Mouse (Mus musculus) stomach, embryonic 16.5 days (tissue): Measurements from ENCODE around the gene Pycr1. TPM values are rescaled to one million over a fixed set of nuclear protein-coding genes. Genes with fewer than 3 reads are reported as not detected.
A peak's percentile ranks its signal among the peaks of the same experiment; 100 is the strongest.

Experiments used
- ATAC-seq: fragments of 200-750 bp; cut with Nextera tagmentation; 2 replicates; pipeline ENCODE4 v1.8.0; 2017; ENCODE audit warnings: moderate number of reproducible peaks, moderate TSS enrichment; ENCODE audit not compliant: insufficient read depth, low FRiP score
- H3K27ac ChIP-seq: fragments of 300-500 bp; sonication (generic); 2 replicates; pipeline ENCODE4 v1.5.1; 2014; ENCODE audit warnings: low read length
- H3K27me3 ChIP-seq: fragments of 300-500 bp; sonication (generic); 2 replicates; pipeline ENCODE4 v1.6.1; 2014; ENCODE audit warnings: low read length, control low read depth, mixed read lengths; ENCODE audit not compliant: control insufficient read depth, insufficient read depth
- H3K36me3 ChIP-seq: fragments of 300-500 bp; sonication (generic); 2 replicates; pipeline ENCODE4 v1.6.1; 2014; ENCODE audit warnings: low read length; ENCODE audit not compliant: control insufficient read depth, insufficient read depth
- H3K4me1 ChIP-seq: fragments of 300-500 bp; sonication (generic); 2 replicates; pipeline ENCODE4 v1.6.1; 2014; ENCODE audit warnings: low read length, control low read depth, mixed read lengths; ENCODE audit not compliant: control insufficient read depth, insufficient read depth
- H3K4me2 ChIP-seq: fragments of 300-500 bp; sonication (generic); 2 replicates; pipeline ENCODE4 v1.6.1; 2014; ENCODE audit warnings: low read depth, low read length, mixed read lengths
- H3K4me3 ChIP-seq: fragments of 300-500 bp; sonication (generic); replicated peaks from 2 replicates; pipeline ENCODE4 v1.5.1; 2014; ENCODE audit warnings: mild to moderate bottlenecking, low read length
- H3K9ac ChIP-seq: fragments of 300-500 bp; sonication (generic); 2 replicates; pipeline ENCODE4 v1.6.1; 2014; ENCODE audit warnings: low read length
- H3K9me3 ChIP-seq: fragments of 300-500 bp; sonication (generic); replicated peaks from 2 replicates; pipeline ENCODE4 v1.6.1; 2016; ENCODE audit warnings: low read length, control low read depth; ENCODE audit not compliant: control insufficient read depth
- WGBS: fragments of 180-500 bp; shearing (Covaris S2); extraction: QIAGEN DNeasy Blood & Tissue Kit; methylation state at CpG from one replicate; pipeline ENCODE4 v1.1.7; 2014; 5-methylcytosine and 5-hydroxymethylcytosine counted together
- polyA plus RNA-seq: library from polyadenylated mRNA; unstranded; fragments of >200 nt; fragmentation: Nextera tagmentation; extraction: Ambion mirVana; gene quantifications from 2 replicates; pipeline ENCODE4 v1.2.1, GENCODE M21; 2015

Pycr1 gene
- polyA plus RNA-seq, 1 experiment from 2014 or later, result 38.0 TPM

GRCm38 (mm10) chr11:120624680-120625111, 18.9 kb downstream of the Pycr1 start:
- peak; percentile 79 for ATAC-seq
- under 1% methylated on average over 53 of the region's 53 CpGs for WGBS

GRCm38 (mm10) chr11:120623961-120624679, 19.4 kb downstream of the Pycr1 start:
- peak overlapping the region; percentile 100 for H3K4me3 ChIP-seq
- peak overlapping the region; percentile 89 for H3K27ac ChIP-seq
- peaks cover 15% of the 10 kb centered on the region for H3K4me1 ChIP-seq
- H3K4me2 ChIP-seq, result peak overlapping the region; percentile 90
- peak; percentile 78; the same call in 1 of the 2 replicates for ATAC-seq
- H3K9me3 ChIP-seq, result no peaks in the 10 kb centered on the region
- no peaks in the 10 kb centered on the region for H3K27me3 ChIP-seq
- WGBS, result 11% methylated on average over 30 of the region's 30 CpGs
- peak overlapping the region; percentile 83 for H3K9ac ChIP-seq
- peaks cover 11% of the 10 kb centered on the region; the same call in 1 of the 2 replicates for H3K36me3 ChIP-seq

More at GRCm38 (mm10) chr11:120624680-120625111, 18.9 kb downstream of the Pycr1 start:
- Histone ChIP-seq H3K9me3 (no peaks in the 10 kb centered on the region), H3K9ac (peak overlapping the region; percentile 83), H3K4me3 (peak overlapping the region; percentile 100), H3K4me2 (peak overlapping the region; percentile 90), H3K4me1 (peaks cover 21% of the 10 kb centered on the region), H3K27ac (peak overlapping the region; percentile 89), H3K36me3 (peaks cover 13% of the 10 kb centered on the region; the same call in 1 of the 2 replicates), H3K27me3 (no peaks in the 10 kb centered on the region)

DNA sequence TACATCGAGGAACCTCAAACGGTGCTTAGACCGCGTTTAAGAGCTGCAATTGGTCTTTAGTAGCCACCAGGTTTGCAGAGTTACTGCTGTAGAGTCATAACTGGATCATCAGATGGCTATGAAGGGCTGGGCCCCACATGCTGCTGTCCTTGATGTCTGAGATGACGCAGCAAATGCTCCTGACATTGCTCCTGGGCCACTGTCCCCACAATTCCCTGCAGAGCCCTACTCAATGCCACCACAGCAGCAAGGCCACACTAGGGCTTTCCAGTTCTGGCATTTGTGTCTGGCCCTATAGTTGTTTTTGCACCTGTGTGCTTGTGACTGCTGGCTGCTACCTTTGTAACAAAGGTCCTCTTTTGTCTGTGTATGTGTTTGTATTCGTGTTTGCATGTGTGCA, 20.8 kb downstream of the Pycr1 start:
- H3K27ac ChIP-seq, result no peak overlapping the region
- 88% methylated on average over 6 of the region's 6 CpGs for WGBS
- peaks cover 17% of the 10 kb centered on the region for H3K4me1 ChIP-seq
- no peaks in the 10 kb centered on the region for H3K27me3 ChIP-seq
- 0 out of 2 replicates have a peak, but pooled peaks cover 12% of the 10 kb centered on the region for H3K36me3 ChIP-seq
- H3K9me3 ChIP-seq, result no peaks in the 10 kb centered on the region
- no peak overlapping the region for H3K4me3 ChIP-seq
- no peak overlapping the region for H3K9ac ChIP-seq
- H3K4me2 ChIP-seq, result no peak overlapping the region
- ATAC-seq, result no peak

- Histone ChIP-seq H3K27ac (no peak overlapping the region), H3K9ac (no peak overlapping the region), H3K4me3 (no peak overlapping the region), H3K4me2 (no peak overlapping the region), H3K36me3 (0 out of 2 replicates have a peak, but pooled peaks cover 12% of the 10 kb centered on the region), H3K4me1 (peaks cover 24% of the 10 kb centered on the region), H3K9me3 (no peaks in the 10 kb centered on the region), H3K27me3 (no peaks in the 10 kb centered on the region)
- ATAC-seq, result no peak
- 94% methylated on average over 14 of the region's 14 CpGs for WGBS
Observed at GRCm38 (mm10) chr11:120620195-120620594, 23.4 kb downstream of the Pycr1 start.

- Histone ChIP-seq H3K4me1 (peaks cover 17% of the 10 kb centered on the region), H3K36me3 (0 out of 2 replicates have a peak, but pooled peaks cover 12% of the 10 kb centered on the region), H3K27me3 (no peaks in the 10 kb centered on the region), H3K4me2 (no peak overlapping the region), H3K27ac (peak overlapping the region; percentile 29; the same call in 1 of the 2 replicates), H3K9ac (no peak overlapping the region), H3K9me3 (no peaks in the 10 kb centered on the region), H3K4me3 (no peak overlapping the region)
- 94% methylated on average over 24 of the region's 25 CpGs for WGBS
- no peak for ATAC-seq
Observed at GRCm38 (mm10) chr11:120618619-120619535, 24.7 kb downstream of the Pycr1 start.

DNA sequence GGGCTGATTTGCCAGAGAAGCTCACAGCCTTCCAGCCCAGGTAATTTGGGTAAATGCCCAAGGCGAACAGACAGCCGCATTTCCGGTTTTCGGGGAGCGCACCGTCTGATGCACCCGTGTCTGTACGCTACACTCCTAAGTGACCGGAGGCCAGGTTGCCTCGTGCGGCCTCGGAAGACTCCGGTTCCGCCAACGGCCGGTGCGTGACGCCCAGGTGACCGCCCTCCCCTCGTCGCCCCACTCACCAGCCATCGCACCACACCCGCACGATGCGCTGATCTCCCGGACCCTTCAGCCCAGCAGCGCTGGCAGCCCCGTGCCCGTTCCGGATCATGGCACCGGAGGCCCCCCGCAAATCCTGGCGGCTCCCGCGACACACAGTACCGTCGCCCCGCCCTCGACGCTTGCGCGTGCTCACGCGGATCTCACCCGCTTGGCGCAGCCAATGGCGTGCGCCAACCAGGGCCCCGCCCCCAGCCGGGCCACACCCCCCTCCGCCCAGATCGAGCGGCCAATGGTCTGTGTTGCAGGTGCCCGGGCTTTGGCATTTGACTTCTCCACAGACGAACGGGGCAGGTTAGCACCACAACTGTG, 26.0 kb downstream of the Pycr1 start, which contains the start of gene Pcyt2:
Gene Pcyt2 (minus strand): TSS at position 418 of the 594 bp plus-strand sequence.
- 0 out of 2 replicates have a peak, but pooled peaks cover 16% of the 10 kb centered on the region for H3K36me3 ChIP-seq
- peak; percentile 97 for ATAC-seq
- peaks cover 14% of the 10 kb centered on the region for H3K4me1 ChIP-seq
- peak within 1 kb of the TSS; percentile 65 for H3K4me2 ChIP-seq
- H3K9me3 ChIP-seq, result no peaks in the 10 kb centered on the region
- under 1% methylated on average over 55 of the region's 56 CpGs for WGBS
- H3K27ac ChIP-seq, result peak within 1 kb of the TSS; percentile 79
- H3K9ac ChIP-seq, result peak within 1 kb of the TSS; percentile 78
- no peaks in the 10 kb centered on the region for H3K27me3 ChIP-seq
- peak within 1 kb of the TSS; percentile 86 for H3K4me3 ChIP-seq

DNA sequence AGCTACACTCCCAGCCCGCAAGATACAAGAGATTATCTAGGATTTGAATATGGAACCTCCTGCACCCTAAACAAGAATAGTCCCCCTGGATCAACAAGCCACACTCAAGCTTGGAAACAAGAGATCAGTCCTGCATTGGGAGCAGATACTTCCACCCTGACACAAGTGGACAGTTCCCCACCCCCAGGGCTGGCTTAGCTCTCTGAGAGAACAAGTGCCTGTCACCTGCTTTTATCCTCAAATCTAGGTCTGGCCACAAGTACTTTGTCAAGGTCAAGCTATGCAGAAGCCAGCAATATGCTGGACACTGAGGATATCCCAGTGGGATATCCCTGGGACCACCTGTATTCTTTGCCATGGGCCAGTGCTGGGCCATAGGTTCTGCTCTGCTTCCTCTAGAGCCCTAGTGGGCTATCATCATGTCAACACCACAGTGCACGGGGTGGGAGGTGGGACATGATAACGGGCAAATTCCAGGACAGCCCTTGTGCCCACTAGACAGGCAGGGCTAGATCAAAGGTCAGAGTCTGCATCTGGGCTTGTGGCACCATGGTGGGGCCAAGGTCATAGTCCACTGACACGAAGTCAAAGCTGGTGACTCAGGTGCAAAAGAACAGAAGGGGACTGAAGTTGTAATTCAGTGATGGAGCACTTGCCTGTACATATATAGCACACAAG, 26.8 kb downstream of the Pycr1 start:
- no peaks in the 10 kb centered on the region for H3K27me3 ChIP-seq
- H3K9ac ChIP-seq, result peak overlapping the region; percentile 78
- peak overlapping the region; percentile 65 for H3K4me2 ChIP-seq
- H3K27ac ChIP-seq, result peak overlapping the region; percentile 79
- peak overlapping the region; percentile 86 for H3K4me3 ChIP-seq
- H3K4me1 ChIP-seq, result peaks cover 14% of the 10 kb centered on the region
- H3K36me3 ChIP-seq, result peaks cover 21% of the 10 kb centered on the region; the same call in 1 of the 2 replicates
- H3K9me3 ChIP-seq, result no peaks in the 10 kb centered on the region
- ATAC-seq, result no peak
- 38% methylated on average over 4 of the region's 4 CpGs for WGBS

DNA sequence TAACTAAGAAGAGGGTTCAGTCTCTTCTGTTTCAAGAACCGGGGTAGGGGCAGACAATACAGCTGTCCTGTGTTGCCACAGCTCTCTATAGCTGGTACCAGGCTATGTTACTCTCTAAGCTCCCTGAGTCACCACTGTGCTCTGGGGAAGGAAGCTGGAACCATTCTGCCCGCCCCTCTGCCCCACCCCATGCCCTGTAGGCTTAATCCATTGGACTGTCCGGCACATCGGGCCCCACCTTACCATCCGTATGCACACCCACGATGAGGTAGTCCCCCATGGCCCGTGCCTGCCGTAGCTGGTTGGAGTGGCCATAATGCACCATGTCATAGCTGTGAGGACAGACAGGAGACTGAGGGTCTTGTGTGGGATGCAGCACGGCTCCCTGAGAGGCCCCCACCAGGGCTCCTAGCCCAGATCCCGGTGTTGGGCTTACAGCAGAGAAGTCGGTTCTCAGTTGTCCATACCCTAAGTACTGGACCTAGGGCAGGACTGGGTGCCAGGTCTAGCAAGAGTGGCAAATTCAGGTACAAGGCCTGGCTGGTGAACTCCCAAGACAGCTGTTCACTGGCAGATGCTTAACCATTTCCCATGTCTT, 27.9 kb downstream of the Pycr1 start:
- Histone ChIP-seq H3K4me1 (peaks cover 14% of the 10 kb centered on the region), H3K4me2 (no peak overlapping the region), H3K27me3 (no peaks in the 10 kb centered on the region), H3K27ac (no peak overlapping the region), H3K4me3 (no peak overlapping the region), H3K9ac (peak overlapping the region; percentile 32; the same call in 1 of the 2 replicates), H3K36me3 (peaks cover 20% of the 10 kb centered on the region; the same call in 1 of the 2 replicates), H3K9me3 (no peaks in the 10 kb centered on the region)
- 89% methylated on average over 11 of the region's 11 CpGs for WGBS
- ATAC-seq, result no peak
